Comparison of ENCODE assay signal across 8 mouse cellular contexts in genomic region chr7:81455155-81455651, GRCm38 (mm10). TPM values are rescaled to one million over a fixed set of nuclear protein-coding genes. Genes with fewer than 3 reads are reported as not detected.
A peak's percentile ranks its signal among the peaks of the same experiment; 100 is the strongest.
DNase-seq lines count a peak whose midpoint lies in the region; ATAC-seq and TF ChIP-seq lines count a peak whose summit lies in the region.

Gene Cpeb1 (minus strand): TSS chr7:81455465.

- H3K9ac ChIP-seq in forebrain, embryonic 11.5 days (ENCODE audit: low read length): peak within 1 kb of the TSS; percentile 27
- H3K9ac ChIP-seq in heart, embryonic 16.5 days (ENCODE audit: low read length): peak within 1 kb of the TSS; percentile 67
- no peak within 1 kb of the TSS for H3K9ac ChIP-seq in liver, embryonic 15.5 days

- TF ChIP-seq POLR2A in olfactory bulb, adult 2 months (IDR thresholded peaks at IDR 0.05; ENCODE audit: insufficient read depth, low read depth, low read length): no peak

- peak; percentile 30 for TF ChIP-seq CTCF in olfactory bulb, adult 2 months (IDR thresholded peaks at IDR 0.05; ENCODE audit: insufficient read depth, low read depth, low read length)

- H3K4me3 ChIP-seq in forebrain, embryonic 11.5 days (ENCODE audit: low read depth, low read length): peak within 1 kb of the TSS; percentile 38
- peak within 1 kb of the TSS; percentile 67 for H3K4me3 ChIP-seq in heart, embryonic 16.5 days (ENCODE audit: low read length)
- peak within 1 kb of the TSS; percentile 47 for H3K4me3 ChIP-seq in liver, embryonic 15.5 days (replicated peaks)
- H3K4me3 ChIP-seq in olfactory bulb, adult 2 months (ENCODE audit: insufficient read depth, low read depth, low read length): peak within 1 kb of the TSS; percentile 65

- H3K4me2 ChIP-seq in forebrain, embryonic 11.5 days (ENCODE audit: low read depth, low read length, severe bottlenecking): peak within 1 kb of the TSS; percentile 69
- peak within 1 kb of the TSS; percentile 95 for H3K4me2 ChIP-seq in heart, embryonic 16.5 days (ENCODE audit: low read depth, low read length)
- H3K4me2 ChIP-seq in liver, embryonic 15.5 days: peak within 1 kb of the TSS; percentile 70

- peaks cover 6% of the 10 kb centered on the region for H3K4me1 ChIP-seq in forebrain, embryonic 11.5 days (replicated peaks; ENCODE audit: control insufficient read depth, insufficient read depth, low read length)
- peaks cover 18% of the 10 kb centered on the region for H3K4me1 ChIP-seq in heart, embryonic 16.5 days (ENCODE audit: control insufficient read depth, insufficient read depth, low read length)
- peaks cover 15% of the 10 kb centered on the region for H3K4me1 ChIP-seq in liver, embryonic 15.5 days (replicated peaks)
- peaks cover 20% of the 10 kb centered on the region for H3K4me1 ChIP-seq in olfactory bulb, adult 2 months (ENCODE audit: control insufficient read depth, insufficient read depth, low read length)

- peaks cover 49% of the 10 kb centered on the region for H3K27me3 ChIP-seq in forebrain, embryonic 11.5 days (ENCODE audit: control insufficient read depth, insufficient read depth, low read length)
- peaks cover 63% of the 10 kb centered on the region for H3K27me3 ChIP-seq in heart, embryonic 16.5 days (ENCODE audit: control insufficient read depth, insufficient read depth, low read length)
- H3K27me3 ChIP-seq in liver, embryonic 15.5 days: peaks cover 86% of the 10 kb centered on the region

- ATAC-seq in forebrain, embryonic 11.5 days (replicated peaks; ENCODE audit: low FRiP score): peak; percentile 36
- ATAC-seq in heart, embryonic 16.5 days (replicated peaks; ENCODE audit: extremely low read depth, insufficient read depth, low FRiP score): peak; percentile 73
- ATAC-seq in liver, embryonic 15.5 days (ENCODE audit: insufficient read depth): no peak

- under 1% methylated on average over 28 of the region's 28 CpGs for whole genome bisulfite sequencing in forebrain, embryonic 11.5 days
- under 1% methylated on average over 28 of the region's 28 CpGs for WGBS in heart, embryonic 16.5 days
- 3% methylated on average over 28 of the region's 28 CpGs for WGBS in liver, embryonic 15.5 days (ENCODE audit: insufficient replicate concordance)
- WGBS in olfactory bulb, adult 2 months: under 1% methylated on average over 28 of the region's 28 CpGs

- no peaks in the 10 kb centered on the region for H3K9me3 ChIP-seq in forebrain, embryonic 11.5 days (ENCODE audit: control insufficient read depth, low read length)
- 0 out of 2 replicates have a peak, but pooled peaks cover 2% of the 10 kb centered on the region for H3K9me3 ChIP-seq in heart, embryonic 16.5 days (replicated peaks; ENCODE audit: control insufficient read depth, low read length)
- no peaks in the 10 kb centered on the region for H3K9me3 ChIP-seq in liver, embryonic 15.5 days (replicated peaks)

- peak; percentile 60 to 67 for DNase-seq in urinary bladder, adult 18-20 months (ENCODE audit: low spot score in 2 of 2)
- DNase-seq in urinary bladder, postnatal 10 days (ENCODE audit: low spot score): no peak
- DNase-seq in forebrain, embryonic 11.5 days (ENCODE audit: low spot score): peak; percentile 70
- peak; percentile 77 to 78 for DNase-seq in kidney, postnatal 36 days
- DNase-seq in spleen, postnatal 14 days (ENCODE audit: low spot score in 2 of 2): no peak

- H3K36me3 ChIP-seq in forebrain, embryonic 11.5 days (ENCODE audit: control insufficient read depth, insufficient read depth, low read length): no peaks in the 10 kb centered on the region
- H3K36me3 ChIP-seq in heart, embryonic 16.5 days (ENCODE audit: control insufficient read depth, insufficient read depth): no peaks in the 10 kb centered on the region
- H3K36me3 ChIP-seq in liver, embryonic 15.5 days (replicated peaks): no peaks in the 10 kb centered on the region

- H3K27ac ChIP-seq in forebrain, embryonic 11.5 days (ENCODE audit: low read depth, low read length): no peak within 1 kb of the TSS
- no peak within 1 kb of the TSS for H3K27ac ChIP-seq in heart, embryonic 16.5 days (ENCODE audit: low read length)
- H3K27ac ChIP-seq in liver, embryonic 15.5 days (replicated peaks): no peak within 1 kb of the TSS
- H3K27ac ChIP-seq in olfactory bulb, adult 2 months (ENCODE audit: insufficient read depth, low read depth, low read length): peak within 1 kb of the TSS; percentile 67

RNA-seq across cellular contexts. Expression of gene Cpeb1, which starts in this region (rescaled TPM):
- polyA plus RNA-seq in forebrain, embryonic 11.5 days (2014; fragmentation: Nextera tagmentation; extraction: Ambion mirVana): 1.1 and 2.4 TPM in 2 replicates
- 2.4 and 5.0 TPM in 2 replicates for polyA plus RNA-seq in heart, embryonic 16.5 days (2015; fragmentation: Nextera tagmentation; extraction: Ambion mirVana)
- polyA plus RNA-seq in liver, embryonic 15.5 days (2015; fragmentation: Nextera tagmentation; extraction: Ambion mirVana): 0.07 TPM in 1 of 2 replicates, not detected in the other
- polyA plus RNA-seq in olfactory bulb, adult 2 months (2012; ENCODE audit: insufficient read depth, insufficient read length, low replicate concordance, missing spikeins): not detected in 2 replicates

Comparison
In these comparisons a context has a peak if more than half of its experiments do, and no peak if none do; other contexts are left out.
1. DNase-seq: peak in urinary bladder, adult 18-20 months (2 of 2), forebrain, embryonic 11.5 days (single experiment) and kidney, postnatal 36 days (2 of 2); none in urinary bladder, postnatal 10 days (single experiment) and spleen, postnatal 14 days (0 of 2).
2. Peak in every context shown above with its lines, with median percentiles within 50 percentile points of each other: H3K4me2 ChIP-seq and H3K4me3 ChIP-seq.